Mouse (Mus musculus) forebrain, embryonic 15.5 days (tissue): ENCODE measurements around the gene Il1r1. TPM values are rescaled to one million over a fixed set of nuclear protein-coding genes. Genes with fewer than 3 reads are reported as not detected.

Experiments used
- ATAC-seq: fragments of 200-750 bp; cut with Nextera tagmentation; replicated peaks from 2 replicates; pipeline ENCODE4 v1.8.0; 2017; ENCODE audit warnings: mild to moderate bottlenecking, moderate TSS enrichment, moderate library complexity
- H3K27ac ChIP-seq: fragments of 300-500 bp; sonication (generic); replicated peaks from 2 replicates; pipeline ENCODE4 v1.5.1; 2015; ENCODE audit warnings: mild to moderate bottlenecking, inconsistent platforms
- H3K27me3 ChIP-seq: fragments of 300-500 bp; sonication (generic); 2 replicates; pipeline ENCODE4 v1.6.1; 2015; ENCODE audit warnings: inconsistent platforms
- H3K36me3 ChIP-seq: fragments of 300-500 bp; sonication (generic); 2 replicates; pipeline ENCODE4 v1.6.1; 2015; ENCODE audit warnings: mild to moderate bottlenecking, inconsistent platforms
- H3K4me1 ChIP-seq: fragments of 300-500 bp; sonication (generic); 2 replicates; pipeline ENCODE4 v1.6.1; 2015; ENCODE audit warnings: inconsistent platforms
- H3K4me2 ChIP-seq: fragments of 300-500 bp; sonication (generic); replicated peaks from 2 replicates; pipeline ENCODE4 v1.6.1; 2015; ENCODE audit warnings: mild to moderate bottlenecking, inconsistent platforms
- H3K4me3 ChIP-seq: fragments of 300-500 bp; sonication (generic); 2 replicates; pipeline ENCODE4 v1.5.1; 2015; ENCODE audit warnings: mild to moderate bottlenecking, inconsistent platforms
- H3K9ac ChIP-seq: fragments of 300-500 bp; sonication (generic); replicated peaks from 2 replicates; pipeline ENCODE4 v1.6.1; 2015; ENCODE audit warnings: mild to moderate bottlenecking, inconsistent platforms
- H3K9me3 ChIP-seq: fragments of 300-500 bp; sonication (generic); 2 replicates; pipeline ENCODE4 v1.6.1; 2016; ENCODE audit warnings: inconsistent platforms
- WGBS: fragments of 180-500 bp; shearing (Covaris S2); methylation state at CpG from one replicate; pipeline ENCODE4 v1.1.7; 2015; ENCODE audit warnings: mixed read lengths; 5-methylcytosine and 5-hydroxymethylcytosine counted together
- polyA plus RNA-seq: library from polyadenylated mRNA; unstranded; fragments of >200 nt; fragmentation: Nextera tagmentation; extraction: Ambion mirVana; gene quantifications from 2 replicates; pipeline ENCODE4 v1.2.1, GENCODE M21; 2015

The Il1r1 gene
- 0.56 and 1.1 TPM in 2 replicates for polyA plus RNA-seq

GRCm38 (mm10) chr1:40224539-40225284 lies at the start of gene Il1r1:
Gene Il1r1 (plus strand): TSS chr1:40225080.
- Histone ChIP-seq H3K4me1 (no peaks in the 10 kb centered on the region), H3K27ac (no peak within 1 kb of the TSS), H3K4me2 (no peak within 1 kb of the TSS), H3K9ac (no peak within 1 kb of the TSS), H3K9me3 (no peaks in the 10 kb centered on the region), H3K4me3 (no peak within 1 kb of the TSS), H3K27me3 (no peaks in the 10 kb centered on the region), H3K36me3 (no peaks in the 10 kb centered on the region)
- no peak for ATAC-seq
- 71% methylated on average over 12 of the region's 12 CpGs for WGBS

GRCm38 (mm10) chr1:40175123-40175522 lies 49.8 kb upstream of the Il1r1 start:
- ATAC-seq = no peak
- Histone ChIP-seq H3K4me3 (no peak overlapping the region), H3K4me2 (no peak overlapping the region), H3K4me1 (no peaks in the 10 kb centered on the region), H3K27ac (no peak overlapping the region), H3K9ac (no peak overlapping the region), H3K9me3 (no peaks in the 10 kb centered on the region), H3K36me3 (no peaks in the 10 kb centered on the region), H3K27me3 (no peaks in the 10 kb centered on the region)
- 85% methylated on average over 5 of the region's 5 CpGs for WGBS

GRCm38 (mm10) chr1:40175797-40176196 lies 49.1 kb upstream of the Il1r1 start:
- no peaks in the 10 kb centered on the region for H3K36me3 ChIP-seq
- H3K27me3 ChIP-seq = no peaks in the 10 kb centered on the region
- H3K27ac ChIP-seq = no peak overlapping the region
- H3K9ac ChIP-seq = no peak overlapping the region
- no peak for ATAC-seq
- WGBS = 92% methylated on average over 1 of the region's 1 CpGs
- no peak overlapping the region for H3K4me3 ChIP-seq
- H3K4me2 ChIP-seq = no peak overlapping the region
- no peaks in the 10 kb centered on the region for H3K4me1 ChIP-seq
- no peaks in the 10 kb centered on the region for H3K9me3 ChIP-seq

- no peak overlapping the region for H3K4me2 ChIP-seq
Observed at GRCm38 (mm10) chr1:40179031-40179430, 45.8 kb upstream of the Il1r1 start.

GRCm38 (mm10) chr1:40179493-40179892 lies 45.4 kb upstream of the Il1r1 start:
- ATAC-seq = no peak
- H3K4me1 ChIP-seq = no peaks in the 10 kb centered on the region
- H3K4me2 ChIP-seq = no peak overlapping the region
- no peaks in the 10 kb centered on the region for H3K9me3 ChIP-seq
- H3K27me3 ChIP-seq = no peaks in the 10 kb centered on the region
- no peak overlapping the region for H3K27ac ChIP-seq
- H3K36me3 ChIP-seq = no peaks in the 10 kb centered on the region
- no peak overlapping the region for H3K9ac ChIP-seq
- no peak overlapping the region for H3K4me3 ChIP-seq
- 90% methylated on average over 1 of the region's 1 CpGs for WGBS

More at GRCm38 (mm10) chr1:40179031-40179430, 45.8 kb upstream of the Il1r1 start:
- 84% methylated on average over 4 of the region's 4 CpGs for WGBS
- H3K4me3 ChIP-seq = no peak overlapping the region
- H3K36me3 ChIP-seq = no peaks in the 10 kb centered on the region
- H3K27ac ChIP-seq = no peak overlapping the region
- no peak overlapping the region for H3K9ac ChIP-seq
- no peak for ATAC-seq
- no peaks in the 10 kb centered on the region for H3K27me3 ChIP-seq
- H3K9me3 ChIP-seq = no peaks in the 10 kb centered on the region
- no peaks in the 10 kb centered on the region for H3K4me1 ChIP-seq

- Histone ChIP-seq H3K27ac (no peak overlapping the region), H3K27me3 (no peaks in the 10 kb centered on the region), H3K9me3 (no peaks in the 10 kb centered on the region), H3K4me3 (no peak overlapping the region), H3K9ac (no peak overlapping the region), H3K36me3 (no peaks in the 10 kb centered on the region), H3K4me2 (no peak overlapping the region), H3K4me1 (no peaks in the 10 kb centered on the region)
- 79% methylated on average over 2 of the region's 2 CpGs for WGBS
- no peak for ATAC-seq
Observed at GRCm38 (mm10) chr1:40180861-40181260, 44.0 kb upstream of the Il1r1 start.

- ATAC-seq = no peak
Observed at GRCm38 (mm10) chr1:40181716-40182115, 43.2 kb upstream of the Il1r1 start.

GRCm38 (mm10) chr1:40183410-40183809 lies 41.5 kb upstream of the Il1r1 start:
- Histone ChIP-seq H3K9me3 (no peaks in the 10 kb centered on the region), H3K9ac (no peak overlapping the region), H3K4me1 (no peaks in the 10 kb centered on the region), H3K4me2 (no peak overlapping the region), H3K27me3 (no peaks in the 10 kb centered on the region), H3K4me3 (no peak overlapping the region), H3K27ac (no peak overlapping the region), H3K36me3 (no peaks in the 10 kb centered on the region)
- no peak for ATAC-seq

More at GRCm38 (mm10) chr1:40181716-40182115, 43.2 kb upstream of the Il1r1 start:
- Histone ChIP-seq H3K9me3 (no peaks in the 10 kb centered on the region), H3K9ac (no peak overlapping the region), H3K36me3 (no peaks in the 10 kb centered on the region), H3K4me1 (no peaks in the 10 kb centered on the region), H3K27ac (no peak overlapping the region), H3K27me3 (no peaks in the 10 kb centered on the region), H3K4me3 (no peak overlapping the region), H3K4me2 (no peak overlapping the region)
- WGBS = 65% methylated on average over 3 of the region's 3 CpGs

GRCm38 (mm10) chr1:40187961-40188360 lies 36.9 kb upstream of the Il1r1 start:
- Histone ChIP-seq H3K27ac (no peak overlapping the region), H3K9me3 (no peaks in the 10 kb centered on the region), H3K4me1 (no peaks in the 10 kb centered on the region), H3K27me3 (no peaks in the 10 kb centered on the region), H3K9ac (no peak overlapping the region), H3K4me2 (no peak overlapping the region), H3K36me3 (no peaks in the 10 kb centered on the region), H3K4me3 (no peak overlapping the region)
- no peak for ATAC-seq
- 85% methylated on average over 1 of the region's 1 CpGs for WGBS

GRCm38 (mm10) chr1:40190025-40190424 lies 34.9 kb upstream of the Il1r1 start:
- no peaks in the 10 kb centered on the region for H3K27me3 ChIP-seq
- ATAC-seq = no peak
- H3K9me3 ChIP-seq = no peaks in the 10 kb centered on the region
- no peak overlapping the region for H3K9ac ChIP-seq
- no peaks in the 10 kb centered on the region for H3K4me1 ChIP-seq
- no peak overlapping the region for H3K4me2 ChIP-seq
- H3K4me3 ChIP-seq = no peak overlapping the region
- H3K27ac ChIP-seq = no peak overlapping the region
- WGBS = 78% methylated on average over 5 of the region's 5 CpGs
- no peaks in the 10 kb centered on the region for H3K36me3 ChIP-seq

- Histone ChIP-seq H3K4me2 (no peak overlapping the region), H3K27ac (no peak overlapping the region), H3K9me3 (no peaks in the 10 kb centered on the region), H3K9ac (no peak overlapping the region), H3K36me3 (no peaks in the 10 kb centered on the region), H3K27me3 (no peaks in the 10 kb centered on the region), H3K4me3 (no peak overlapping the region), H3K4me1 (no peaks in the 10 kb centered on the region)
- 91% methylated on average over 5 of the region's 5 CpGs for WGBS
- no peak for ATAC-seq
Observed at GRCm38 (mm10) chr1:40190837-40191236, 34.0 kb upstream of the Il1r1 start.

- no peaks in the 10 kb centered on the region for H3K27me3 ChIP-seq
- no peaks in the 10 kb centered on the region for H3K36me3 ChIP-seq
- H3K4me1 ChIP-seq = no peaks in the 10 kb centered on the region
- H3K9ac ChIP-seq = no peak overlapping the region
- no peak for ATAC-seq
- no peak overlapping the region for H3K4me2 ChIP-seq
- no peaks in the 10 kb centered on the region for H3K9me3 ChIP-seq
- 80% methylated on average over 2 of the region's 2 CpGs for WGBS
- H3K4me3 ChIP-seq = no peak overlapping the region
- no peak overlapping the region for H3K27ac ChIP-seq
Observed at GRCm38 (mm10) chr1:40194279-40194678, 30.6 kb upstream of the Il1r1 start.
